In the genomic region with DNA sequence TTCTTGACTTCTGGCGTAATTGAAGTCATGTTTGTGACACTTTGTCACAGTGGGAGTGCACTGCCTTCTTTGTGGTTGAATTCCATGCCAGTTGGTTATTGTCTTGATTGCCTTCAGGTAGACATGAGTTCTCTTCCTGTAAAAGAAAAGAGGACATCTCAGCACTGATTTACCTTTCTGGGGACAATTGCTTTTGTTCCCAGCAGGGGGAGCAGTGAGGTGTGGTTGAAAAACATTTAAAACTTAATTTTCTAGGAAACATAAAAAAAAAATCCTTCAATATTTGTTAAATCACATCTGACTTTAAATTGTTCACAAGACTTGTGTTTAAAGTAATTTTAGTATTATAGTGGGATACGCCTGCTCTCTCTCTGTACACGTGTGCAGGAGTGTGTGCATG, we compare ENCODE assay signal across 12 mouse cellular contexts. TPM values are rescaled to one million over a fixed set of nuclear protein-coding genes. Genes with fewer than 3 reads are reported as not detected.
DNase-seq lines count a peak whose midpoint lies in the region; ATAC-seq and TF ChIP-seq lines count a peak whose summit lies in the region.
"Had no signal": no experiment of that assay in that cellular context is flagged by ENCODE, and none has a peak within 500 bp of the region (broad histone marks: within the 10 kb centered on the region; RNA-seq: fewer than 3 reads in every experiment).

No protein-coding gene starts in this region.

- no peaks in the 10 kb centered on the region for H3K4me1 ChIP-seq in heart, postnatal 0 days (ENCODE audit: control insufficient read depth, insufficient read depth)
- H3K4me1 ChIP-seq in lung, embryonic 14.5 days (ENCODE audit: insufficient read depth) = no peaks in the 10 kb centered on the region
- H3K4me1 ChIP-seq: hindbrain, embryonic 15.5 days; limb, embryonic 10.5 days had no signal

- no peak for TF ChIP-seq EP300 in heart, postnatal 0 days (IDR thresholded peaks at IDR 0.05; ENCODE audit: low read depth)

- no peak for ATAC-seq in heart, postnatal 0 days (ENCODE audit: insufficient read depth, low read depth)
- no peak for ATAC-seq in lung, embryonic 14.5 days (ENCODE audit: insufficient read depth)
- ATAC-seq in frontal cortex, adult (ENCODE audit: low TSS enrichment) = no peak

- peaks cover 61% of the 10 kb centered on the region for H3K36me3 ChIP-seq in heart, postnatal 0 days (replicated peaks; ENCODE audit: control insufficient read depth, insufficient read depth, low read length)
- peaks cover 52% of the 10 kb centered on the region for H3K36me3 ChIP-seq in lung, embryonic 14.5 days (ENCODE audit: insufficient read depth)
- peaks cover 6% of the 10 kb centered on the region for H3K36me3 ChIP-seq in splenic B cell, adult 2 months (ENCODE audit: control insufficient read depth, insufficient read depth, low read length, poor library complexity, severe bottlenecking)

- no peak overlapping the region for H3K27ac ChIP-seq in heart, postnatal 0 days (ENCODE audit: low read depth)
- no peak overlapping the region for H3K27ac ChIP-seq in lung, embryonic 14.5 days (ENCODE audit: low read depth)
- H3K27ac ChIP-seq: hindbrain, embryonic 15.5 days; limb, embryonic 10.5 days had no signal

- H3K9me3 ChIP-seq in heart, postnatal 0 days (replicated peaks; ENCODE audit: control insufficient read depth, low read length) = no peaks in the 10 kb centered on the region
- H3K9me3 ChIP-seq in lung, embryonic 14.5 days (ENCODE audit: low read depth, low read length) = no peaks in the 10 kb centered on the region
- H3K9me3 ChIP-seq: G1E; hindbrain, embryonic 15.5 days; limb, embryonic 10.5 days had no signal

- no peak for DNase-seq in heart, postnatal 0 days (ENCODE audit: low spot score)
- DNase-seq in heart, postnatal 14 days = no peak
- peak; percentile 34 for DNase-seq in lung, embryonic 14.5 days
- DNase-seq in lung, postnatal 4 days = no peak
- DNase-seq in MN1 (ENCODE audit: low spot score) = peak; percentile 23
- peak; percentile 15 for DNase-seq in splenic B cell, adult 2 months (ENCODE audit: low read depth, low spot score)
- DNase-seq: cerebellum, adult 8-10 months; lung, postnatal 10 days had no signal

- peak; percentile 41 for TF ChIP-seq CTCF in heart, postnatal 0 days (IDR thresholded peaks at IDR 0.05; ENCODE audit: low read depth)
- peak; percentile 48 for TF ChIP-seq CTCF in lung, embryonic 14.5 days (IDR thresholded peaks at IDR 0.05; ENCODE audit: low read depth)

- no peak overlapping the region for H3K4me3 ChIP-seq in heart, postnatal 0 days (ENCODE audit: low read depth, low read length)
- no peak overlapping the region for H3K4me3 ChIP-seq in lung, embryonic 14.5 days (ENCODE audit: low read depth, low read length)
- H3K4me3 ChIP-seq: hindbrain, embryonic 15.5 days; limb, embryonic 10.5 days had no signal

- H3K4me2 ChIP-seq in heart, postnatal 0 days (ENCODE audit: low read depth, low read length) = no peak overlapping the region
- H3K4me2 ChIP-seq in lung, embryonic 14.5 days = no peak overlapping the region
- H3K4me2 ChIP-seq: hindbrain, embryonic 15.5 days had no signal

- H3K9ac ChIP-seq in heart, postnatal 0 days (replicated peaks; ENCODE audit: low read depth, low read length) = no peak overlapping the region
- no peak overlapping the region for H3K9ac ChIP-seq in lung, embryonic 14.5 days
- H3K9ac ChIP-seq: hindbrain, embryonic 15.5 days had no signal

- 92% methylated on average over 3 of the region's 3 CpGs for WGBS in heart, postnatal 0 days
- WGBS in lung, embryonic 14.5 days = 94% methylated on average over 3 of the region's 3 CpGs

- no peaks in the 10 kb centered on the region for H3K27me3 ChIP-seq in heart, postnatal 0 days (ENCODE audit: control insufficient read depth, insufficient read depth, low read length)
- no peaks in the 10 kb centered on the region for H3K27me3 ChIP-seq in lung, embryonic 14.5 days (ENCODE audit: insufficient read depth, low read length)
- no peaks in the 10 kb centered on the region for H3K27me3 ChIP-seq in splenic B cell, adult 2 months (ENCODE audit: control insufficient read depth, insufficient read depth, low read length, poor library complexity, severe bottlenecking)
- H3K27me3 ChIP-seq: hindbrain, embryonic 15.5 days had no signal

- intact Hi-C loops in heart, postnatal 14 days (cut with DNase I) = no loop called here

RNA-seq across cellular contexts. Expression of a gene that starts 52.7 kb away (rescaled TPM):
- total RNA-seq in heart, postnatal 0 days (2014; rRNA removed; ENCODE audit: low replicate concordance) = 121 and 140 TPM in 2 replicates
- 140 and 141 TPM in 2 replicates for polyA plus RNA-seq in heart, postnatal 0 days (2015; fragmentation: Nextera tagmentation; extraction: Ambion mirVana)
- 10 to 100 TPM; 79.3 to 80.6 TPM for total RNA-seq in heart, postnatal 14 days (2021)
- polyA plus RNA-seq in lung, embryonic 14.5 days (2014; fragmentation: Nextera tagmentation; extraction: Ambion mirVana) = 345 and 360 TPM in 2 replicates

Comparison
In these comparisons a context has a peak if more than half of its experiments do, and no peak if none do; other contexts are left out.
1. DNase-seq: peak in lung, embryonic 14.5 days (single experiment), MN1 (single experiment) and splenic B cell, adult 2 months (single experiment); none in heart, postnatal 0 days (single experiment), heart, postnatal 14 days (0 of 2) and lung, postnatal 4 days (0 of 2).